Mouse (Mus musculus) C2C12 (cell line): ENCODE measurements around the gene Ncoa4.

Experiments
- CTCF ChIP-seq: IDR thresholded peaks from one replicate; pipeline ENCODE4 v1.5.1; 2011; ENCODE audit not compliant: control insufficient read depth, insufficient read depth, insufficient read length
- USF1 ChIP-seq: IDR thresholded peaks from one replicate; pipeline ENCODE4 v1.6.1; 2011; ENCODE audit warnings: low read depth, mild to moderate bottlenecking, control low read depth, moderate library complexity

GRCm38 (mm10) chr14:32154758-32155157 lies 4.9 kb upstream of the Ncoa4 start:
- no peak for TF ChIP-seq CTCF
- TF ChIP-seq USF1: no peak
